ENCODE assay signal across 8 mouse cellular contexts in the genomic region with DNA sequence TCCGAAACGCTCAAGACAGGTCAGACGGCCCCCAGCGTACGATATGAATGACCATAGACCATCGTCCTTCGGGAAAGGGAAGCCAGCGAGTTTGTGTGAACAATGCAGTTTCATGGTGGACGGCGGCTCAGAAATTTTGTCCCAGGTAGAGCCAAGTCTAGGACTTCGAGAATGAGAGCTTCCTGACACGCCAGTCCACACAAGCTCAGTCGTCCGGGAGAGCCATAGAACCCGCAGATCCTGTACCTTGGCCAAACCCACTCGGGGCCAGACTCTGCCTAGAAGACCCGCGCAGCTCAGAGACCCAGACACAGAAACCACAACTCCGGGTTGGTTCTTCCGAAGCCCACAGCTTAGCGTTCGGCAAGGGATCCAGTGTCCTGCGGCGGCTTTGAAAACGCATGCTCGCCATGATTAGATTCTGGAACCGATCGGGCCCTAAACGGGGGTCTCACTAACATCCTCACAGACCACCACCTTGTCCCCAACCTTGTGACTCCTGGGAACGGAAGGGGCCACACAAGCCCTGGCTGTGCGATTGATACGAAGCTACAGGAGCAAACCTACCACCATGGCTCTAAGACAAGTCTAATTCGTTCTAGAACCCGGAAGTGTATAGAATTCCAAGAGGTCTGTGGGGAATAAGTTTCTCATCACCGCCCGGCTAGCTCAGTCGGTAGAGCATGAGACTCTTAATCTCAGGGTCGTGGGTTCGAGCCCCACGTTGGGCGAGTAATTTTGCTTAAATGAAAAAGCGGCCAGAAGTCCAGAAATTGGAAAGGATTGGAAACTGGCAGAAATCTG. TPM values are rescaled to one million over a fixed set of nuclear protein-coding genes. Genes with fewer than 3 reads are reported as not detected.
DNase-seq lines count a peak whose midpoint lies in the region; ATAC-seq lines count a peak whose summit lies in the region.

No protein-coding gene starts in this region.

- peak overlapping the region; percentile 58 for H3K4me2 ChIP-seq in hindbrain, embryonic 13.5 days

- no peak for ATAC-seq in hindbrain, embryonic 13.5 days (ENCODE audit: low FRiP score)

- 1% methylated on average over 42 of the region's 42 CpGs for WGBS in hindbrain, embryonic 13.5 days

- no peaks in the 10 kb centered on the region for H3K36me3 ChIP-seq in hindbrain, embryonic 13.5 days

- H3K27ac ChIP-seq in hindbrain, embryonic 13.5 days: peak overlapping the region; percentile 58; the same call in 1 of the 2 replicates

- no peaks in the 10 kb centered on the region for H3K9me3 ChIP-seq in hindbrain, embryonic 13.5 days

- H3K4me1 ChIP-seq in hindbrain, embryonic 13.5 days (replicated peaks): peaks cover 25% of the 10 kb centered on the region

- peak overlapping the region; percentile 73 for H3K9ac ChIP-seq in hindbrain, embryonic 13.5 days

- H3K27me3 ChIP-seq in hindbrain, embryonic 13.5 days: peaks cover 5% of the 10 kb centered on the region

- peak overlapping the region; percentile 60 for H3K4me3 ChIP-seq in hindbrain, embryonic 13.5 days

- DNase-seq in NIH3T3 (ENCODE audit: low read depth): peak; percentile 95
- peak; percentile 88 to 92 for DNase-seq in cerebellum, postnatal 25 days
- peak; percentile 94 to 95 for DNase-seq in frontal cortex, postnatal 25 days (ENCODE audit: low spot score in 2 of 2)
- peak; percentile 90 to 93 for DNase-seq in layer of hippocampus, postnatal 14 days (ENCODE audit: low spot score in 2 of 2)
- DNase-seq in lung, postnatal 10 days: peak; percentile 86
- peak; percentile 81 for DNase-seq in ovary, postnatal 10 days (ENCODE audit: low spot score)
- peak; percentile 93 for DNase-seq in thymus, postnatal 0 days (ENCODE audit: low spot score)

RNA-seq across cellular contexts. Expression of gene Zfp213, which starts 17.1 kb away (rescaled TPM):
- polyA plus RNA-seq in hindbrain, embryonic 13.5 days (2015; fragmentation: Nextera tagmentation; extraction: Ambion mirVana): 17.7 and 18.2 TPM in 2 replicates
- 1 to 10 TPM; 4.6 to 6.5 TPM for total RNA-seq in layer of hippocampus, postnatal 14 days (2021)
- 14.6 and 14.9 TPM in 2 replicates for polyA plus RNA-seq in thymus, postnatal 0 days (2015; fragmentation: Nextera tagmentation; extraction: Ambion mirVana)

RNA-seq across cellular contexts. Expression of gene Zfp13, which starts 52.4 kb away (rescaled TPM):
- polyA plus RNA-seq in hindbrain, embryonic 13.5 days (2015; fragmentation: Nextera tagmentation; extraction: Ambion mirVana): 28.2 and 28.3 TPM in 2 replicates
- total RNA-seq in layer of hippocampus, postnatal 14 days (2021): 10 to 100 TPM; 29.8 to 30.1 TPM
- polyA plus RNA-seq in thymus, postnatal 0 days (2015; fragmentation: Nextera tagmentation; extraction: Ambion mirVana): 1.5 and 1.7 TPM in 2 replicates

RNA-seq across cellular contexts. Expression of gene Zscan10, which starts 53.8 kb away (rescaled TPM):
- 0.13 and 0.22 TPM in 2 replicates for polyA plus RNA-seq in hindbrain, embryonic 13.5 days (2015; fragmentation: Nextera tagmentation; extraction: Ambion mirVana)
- total RNA-seq in layer of hippocampus, postnatal 14 days (2021): under 1 TPM in 1 of 2 experiments, not detected in 1; 0.36 TPM
- polyA plus RNA-seq in thymus, postnatal 0 days (2015; fragmentation: Nextera tagmentation; extraction: Ambion mirVana): 0.05 and 0.08 TPM in 2 replicates

Comparison
In these comparisons a context has a peak if more than half of its experiments do, and no peak if none do; other contexts are left out.
1. RNA of gene Zfp13, which starts 52.4 kb away (polyA plus RNA-seq): 28.2 to 28.3 TPM in hindbrain, embryonic 13.5 days; 1.5 to 1.7 TPM in thymus, postnatal 0 days; every median in the first group is over 10 times any median in the second.
2. Peak in every context shown above with its lines, with median percentiles within 50 percentile points of each other: DNase-seq.